Mouse (Mus musculus): ENCODE measurements around the gene Gm21974. TPM values are rescaled to one million over a fixed set of nuclear protein-coding genes. Genes with fewer than 3 reads are reported as not detected.
A peak's percentile ranks its signal among the peaks of the same experiment; 100 is the strongest.
"Not testable (repeated sequence)": the region's sequence is repeated elsewhere in the genome, so short reads cannot be mapped to it uniquely, and the experiment has no call there.

The Gm21974 gene
- polyA plus RNA-seq, 1 experiment: not detected

GRCm38 (mm10) chr7:127918203-127918602 is 22.9 kb upstream of the Gm21974 start:
- peak in 1 of 2 experiments; percentile 39 for DNase-seq (ENCODE audit: extremely low spot score in 1 of 2, low spot score in 1 of 2)

DNA sequence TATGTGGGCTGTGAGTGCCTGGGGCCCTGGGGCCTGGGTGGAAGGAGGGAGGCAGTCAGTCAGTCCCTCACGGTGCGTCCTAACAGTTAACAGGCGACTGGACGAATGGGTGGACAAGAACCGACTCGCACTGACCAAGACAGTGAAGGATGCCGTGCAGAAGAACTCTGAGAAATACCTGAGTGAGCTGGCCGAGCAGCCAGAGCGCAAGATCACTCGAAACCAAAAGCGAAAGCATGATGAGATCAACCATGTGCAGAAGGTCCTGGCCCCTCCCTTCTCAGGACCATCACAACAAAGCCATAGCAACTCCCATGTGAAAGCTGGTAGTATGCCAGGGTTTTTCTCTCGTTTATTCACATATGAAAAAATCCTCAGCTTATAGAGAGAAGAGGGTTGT is 20.0 kb upstream of the Gm21974 start:
- DNase-seq (ENCODE audit: extremely low spot score in 1 of 2, low spot score in 1 of 2): no peak

GRCm38 (mm10) chr7:127912938-127913337 is 17.7 kb upstream of the Gm21974 start:
- DNase-seq (ENCODE audit: extremely low spot score in 1 of 2, low spot score in 1 of 2): no peak

GRCm38 (mm10) chr7:127912190-127912871 is 17.1 kb upstream of the Gm21974 start, which contains the start of gene Kat8:
TSS of gene Kat8 (plus strand) at chr7:127912516.
- peak; percentile 83 to 87 for DNase-seq (ENCODE audit: extremely low spot score in 1 of 2, low spot score in 1 of 2)

DNA sequence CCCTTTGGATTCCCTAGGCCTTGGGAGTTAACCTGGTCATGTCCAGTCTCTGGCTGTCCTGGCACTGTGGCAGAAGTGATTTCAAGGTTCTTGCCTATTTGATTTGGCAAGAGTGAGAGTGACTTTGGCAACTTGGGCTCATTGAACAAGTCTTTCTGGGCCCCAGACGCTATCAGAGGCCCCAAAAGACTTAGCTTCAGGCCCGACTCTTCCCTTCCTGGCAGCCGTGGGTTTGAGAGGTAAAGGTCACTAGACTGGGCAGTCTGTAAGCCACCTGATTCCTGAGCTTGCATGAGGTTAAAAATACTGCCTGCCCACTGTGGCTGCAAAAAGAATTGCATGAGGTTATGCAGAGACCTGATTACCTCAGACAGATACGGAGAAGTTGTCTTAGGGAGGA is 13.4 kb upstream of the Gm21974 start:
- DNase-seq (ENCODE audit: extremely low spot score in 1 of 2, low spot score in 1 of 2): no peak

GRCm38 (mm10) chr7:127907939-127908338 is 12.7 kb upstream of the Gm21974 start:
- DNase-seq (ENCODE audit: extremely low spot score in 1 of 2, low spot score in 1 of 2): no peak

DNA sequence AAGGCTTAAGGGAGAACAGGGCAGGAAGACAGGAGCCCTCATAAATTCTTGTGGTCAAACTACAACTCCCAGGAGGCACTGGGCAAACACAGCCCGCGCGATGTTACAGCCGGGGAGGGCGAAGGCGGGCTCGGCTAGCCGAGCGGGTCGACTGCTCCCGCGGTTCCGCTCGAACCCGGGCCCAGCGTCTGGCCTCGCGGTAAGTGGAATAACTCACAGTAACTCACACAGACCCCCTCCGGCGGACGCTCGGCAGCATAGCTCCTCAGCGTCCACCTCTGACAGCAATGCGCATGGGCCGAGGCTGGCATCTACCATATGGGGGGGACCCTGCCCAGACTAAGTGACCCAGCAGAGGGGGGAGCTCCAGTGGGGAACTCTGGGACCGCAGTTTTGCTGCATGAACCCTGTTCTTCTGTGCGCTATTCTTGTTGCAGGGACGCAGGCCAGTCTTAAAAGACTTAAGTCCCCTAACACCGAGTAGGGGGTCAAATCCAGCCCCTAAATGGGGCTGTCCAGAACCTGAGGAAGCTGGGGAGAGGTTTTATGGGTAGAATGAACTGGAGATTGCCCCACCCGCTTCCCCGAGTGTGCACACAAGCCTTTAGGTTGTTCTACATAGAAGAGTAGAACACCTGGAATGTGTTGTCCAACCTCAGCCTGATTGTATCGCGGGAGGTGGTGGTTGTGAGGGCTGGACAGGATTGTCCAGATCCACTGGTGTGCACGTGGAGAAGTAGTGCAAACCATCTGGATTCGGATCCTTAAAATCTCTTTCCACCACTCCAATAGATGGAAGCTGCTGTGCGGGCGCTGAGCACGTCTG is 8.9 kb upstream of the Gm21974 start, which contains the start of gene Bckdk:
Gene Bckdk, plus strand, starts transcription at position 112 of the 826 bp plus-strand sequence.
- DNase-seq (ENCODE audit: extremely low spot score in 1 of 2, low spot score in 1 of 2): peak; percentile 72 to 80

DNA sequence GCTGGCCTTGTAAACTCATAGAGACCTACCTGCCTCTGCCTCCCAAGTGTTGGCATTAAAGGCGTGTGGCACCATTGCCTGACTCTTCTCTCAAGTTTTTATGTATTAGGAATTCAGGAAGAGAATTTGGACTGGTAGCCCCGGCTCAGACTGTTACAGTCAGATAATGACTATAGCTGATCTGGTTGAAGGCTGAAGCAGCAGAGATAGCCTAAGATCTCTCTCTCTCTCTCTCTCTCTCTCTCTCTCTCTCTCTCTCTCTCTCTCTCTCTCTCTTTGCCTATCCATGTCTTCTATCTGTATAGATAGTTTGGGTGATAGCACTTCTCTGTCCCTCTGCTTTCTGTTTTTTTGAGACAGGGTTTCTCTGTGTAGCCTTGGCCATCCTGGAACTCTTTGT is 6.5 kb upstream of the Gm21974 start:
- no peak for DNase-seq (ENCODE audit: extremely low spot score in 1 of 2, low spot score in 1 of 2)

GRCm38 (mm10) chr7:127899997-127900396 is 4.7 kb upstream of the Gm21974 start:
- no peak for DNase-seq (ENCODE audit: extremely low spot score in 1 of 2, low spot score in 1 of 2)

GRCm38 (mm10) chr7:127898179-127898956 is 3.1 kb upstream of the Gm21974 start:
- no peak for DNase-seq (ENCODE audit: extremely low spot score in 1 of 2, low spot score in 1 of 2)

DNA sequence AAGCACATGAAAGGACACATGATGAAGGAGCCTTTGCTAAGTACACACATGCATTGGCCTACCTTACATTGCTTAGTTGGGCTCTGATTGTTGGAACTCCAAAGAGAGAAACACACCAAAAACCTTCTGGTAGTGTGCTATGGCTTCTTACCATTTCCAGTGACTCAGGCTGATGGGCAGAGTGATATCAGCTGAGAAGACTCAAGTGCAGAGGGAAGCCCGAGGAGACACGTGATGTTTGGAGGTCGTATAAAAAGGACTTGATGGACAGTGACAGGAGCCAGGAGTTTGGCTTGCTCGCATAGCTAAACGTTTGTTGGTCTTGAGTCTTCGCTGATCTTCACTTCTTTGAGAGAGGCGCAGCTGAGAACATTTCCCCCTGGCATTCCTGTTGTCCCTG is 2.3 kb upstream of the Gm21974 start:
- DNase-seq (ENCODE audit: extremely low spot score in 1 of 2, low spot score in 1 of 2): no peak

- DNase-seq (ENCODE audit: extremely low spot score in 1 of 2, low spot score in 1 of 2): peak in 1 of 2 experiments; percentile 65
These were observed 1.1 kb upstream of the Gm21974 start for GRCm38 (mm10) chr7:127896384-127896783.

DNA sequence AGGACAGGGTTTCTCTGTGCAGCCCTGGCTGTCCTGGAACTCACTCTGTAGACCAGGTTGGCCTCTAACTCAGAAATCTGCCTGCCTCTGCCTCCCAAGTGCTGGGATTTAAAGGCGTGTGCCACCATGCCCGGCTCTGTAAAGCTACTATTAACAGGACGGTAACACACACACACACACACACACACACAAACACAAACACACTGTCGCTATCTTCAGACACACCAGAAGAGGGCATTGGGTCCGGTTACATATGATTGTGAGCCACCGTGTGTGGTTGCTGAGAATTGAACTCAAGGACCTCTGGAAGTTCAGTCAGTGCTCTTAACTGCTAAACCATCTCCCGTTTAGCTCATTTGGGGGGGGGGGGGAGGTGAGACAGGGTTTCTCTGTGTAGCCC is 637 bp upstream of the Gm21974 start:
- DNase-seq (ENCODE audit: extremely low spot score in 1 of 2, low spot score in 1 of 2): not testable (repeated sequence)

DNA sequence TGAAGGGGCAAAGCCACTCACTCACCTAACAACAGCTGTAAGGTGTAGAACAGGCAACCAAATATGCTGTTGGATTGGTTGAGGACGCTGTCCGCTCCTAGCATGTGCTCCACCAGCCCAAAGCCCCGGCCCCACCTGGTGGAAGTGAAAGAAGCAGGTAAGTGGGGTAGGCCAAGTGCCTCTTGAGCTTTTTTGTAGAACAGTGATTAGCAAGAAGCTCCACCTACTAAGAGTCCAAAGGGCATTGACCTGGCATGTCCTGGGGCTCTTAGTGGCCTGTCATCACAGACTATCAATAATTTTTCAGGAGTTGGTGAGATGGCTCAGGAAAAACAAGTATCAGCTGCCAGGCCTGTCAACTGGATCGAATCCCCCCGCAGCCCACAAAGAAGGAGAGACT is 774 bp downstream of the Gm21974 start:
- DNase-seq (ENCODE audit: extremely low spot score in 1 of 2, low spot score in 1 of 2): no peak

- DNase-seq (ENCODE audit: extremely low spot score in 1 of 2, low spot score in 1 of 2): no peak
These were observed 4.5 kb downstream of the Gm21974 start, which contains the start of gene Prss53 for GRCm38 (mm10) chr7:127890798-127891197. TSS of gene Prss53 (minus strand) at chr7:127890970.

GRCm38 (mm10) chr7:127888821-127889220 is 6.4 kb downstream of the Gm21974 start:
- no peak for DNase-seq (ENCODE audit: extremely low spot score in 1 of 2, low spot score in 1 of 2)

DNA sequence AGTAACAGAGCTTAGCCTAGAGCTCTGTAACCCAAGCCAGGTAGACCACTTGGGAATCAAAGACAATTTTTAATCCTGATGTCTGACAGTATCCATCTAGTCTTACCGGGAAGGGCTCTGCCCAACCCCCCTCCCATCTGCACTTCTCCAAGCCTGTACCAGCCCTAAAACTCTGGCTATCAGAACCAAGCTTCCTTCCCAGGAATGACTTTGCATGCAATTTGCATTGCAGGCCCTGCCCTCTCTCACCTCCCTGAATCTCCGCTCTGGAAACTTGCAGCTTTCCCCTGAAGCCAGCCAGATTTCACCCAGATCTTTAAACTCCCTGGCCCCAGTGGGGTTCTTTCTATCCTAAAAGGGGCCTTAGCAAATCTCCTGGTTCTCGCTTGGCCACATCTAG is 7.5 kb downstream of the Gm21974 start:
- no peak for DNase-seq (ENCODE audit: extremely low spot score in 1 of 2, low spot score in 1 of 2)

DNA sequence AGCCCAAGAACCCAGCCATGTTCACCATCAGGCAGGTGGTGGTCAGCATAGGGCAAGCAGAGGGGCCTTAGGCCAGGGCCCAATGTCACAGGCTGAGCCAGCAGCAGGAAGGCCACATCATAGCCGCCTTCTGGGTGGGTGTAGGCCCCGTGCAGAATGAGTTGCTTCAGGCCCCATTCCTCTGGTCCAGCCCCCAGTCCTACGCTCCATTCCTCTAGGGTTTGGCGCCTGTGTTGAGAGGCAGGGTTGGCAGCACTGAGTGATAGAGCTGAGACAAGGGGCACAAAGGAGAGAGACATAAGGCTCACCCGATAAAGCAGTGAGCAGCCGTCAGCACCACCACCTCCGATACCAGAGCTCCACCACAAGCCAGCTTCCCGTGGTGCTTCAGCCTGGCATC is 8.1 kb downstream of the Gm21974 start:
- DNase-seq (ENCODE audit: extremely low spot score in 1 of 2, low spot score in 1 of 2): no peak

DNA sequence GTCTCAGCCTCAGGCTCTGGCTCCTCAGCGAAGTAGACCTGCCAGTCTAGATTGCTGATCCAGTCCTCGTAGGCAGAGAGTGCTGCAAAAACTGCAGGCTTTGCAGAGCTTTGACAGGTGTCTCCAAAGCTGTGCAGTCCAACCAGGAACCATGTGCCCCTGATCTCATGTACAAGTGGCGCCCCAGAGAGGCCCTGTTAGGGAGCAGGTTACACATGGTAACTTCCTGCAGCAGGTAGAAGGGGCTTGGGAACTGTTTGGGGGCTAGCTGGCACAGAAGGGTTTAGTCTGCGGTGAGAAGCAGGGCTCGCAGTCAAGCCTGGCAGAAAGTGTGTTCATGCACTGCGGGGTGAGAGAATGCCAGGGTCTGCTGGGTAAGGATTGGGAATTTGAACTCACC is 8.7 kb downstream of the Gm21974 start:
- DNase-seq (ENCODE audit: extremely low spot score in 1 of 2, low spot score in 1 of 2): no peak

- DNase-seq (ENCODE audit: extremely low spot score in 1 of 2, low spot score in 1 of 2): peak in 1 of 2 experiments; percentile 35
These were observed 9.3 kb downstream of the Gm21974 start for GRCm38 (mm10) chr7:127885951-127886350.

DNA sequence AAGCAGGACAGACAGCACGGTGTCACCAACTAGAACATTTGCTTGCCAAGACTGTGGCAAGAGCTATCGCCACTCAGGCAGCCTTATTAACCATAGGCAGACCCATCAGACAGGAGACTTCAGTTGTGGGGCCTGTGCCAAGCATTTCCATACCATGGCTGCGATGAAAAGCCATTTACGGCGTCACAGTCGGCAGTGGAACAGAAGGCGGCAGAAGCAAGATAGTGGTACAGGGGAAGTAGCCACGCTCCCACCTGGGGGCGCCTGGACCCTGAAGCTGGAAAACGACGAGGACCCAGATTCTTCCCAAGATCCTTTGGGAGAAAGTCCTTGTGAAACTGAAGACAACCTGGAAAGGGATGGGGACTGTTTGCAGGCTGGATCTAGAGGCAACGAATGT is 14.8 kb downstream of the Gm21974 start:
- no peak for DNase-seq (ENCODE audit: extremely low spot score in 1 of 2, low spot score in 1 of 2)

Measured in frontal cortex, adult 2 months (tissue).